Comparison of ENCODE assay signal across 17 mouse cellular contexts in genomic region chr16:67609116-67609515, GRCm38 (mm10). TPM values are rescaled to one million over a fixed set of nuclear protein-coding genes. Genes with fewer than 3 reads are reported as not detected.
"Had no signal": no experiment of that assay in that cellular context is flagged by ENCODE, and none has a peak within 500 bp of the region (broad histone marks: within the 10 kb centered on the region; RNA-seq: fewer than 3 reads in every experiment).

No protein-coding gene starts in this region.

- H3K27ac ChIP-seq: intestine, embryonic 15.5 days; kidney, embryonic 15.5 days; limb, embryonic 13.5 days; liver, embryonic 12.5 days; midbrain, embryonic 12.5 days; neural tube, embryonic 15.5 days had no signal

- ATAC-seq: intestine, embryonic 15.5 days; liver, embryonic 12.5 days had no signal

- H3K4me2 ChIP-seq: intestine, embryonic 15.5 days; kidney, embryonic 15.5 days; limb, embryonic 13.5 days; liver, embryonic 12.5 days; lung, embryonic 14.5 days; midbrain, embryonic 12.5 days; neural tube, embryonic 15.5 days had no signal

- H3K9me3 ChIP-seq: intestine, embryonic 15.5 days; kidney, embryonic 15.5 days; limb, embryonic 13.5 days; liver, embryonic 12.5 days; midbrain, embryonic 12.5 days; neural tube, embryonic 15.5 days had no signal

- DNase-seq: kidney, adult 18-20 months; kidney, postnatal 14 days; layer of hippocampus, postnatal 36 days; left cerebral cortex, postnatal 4 days; lung, embryonic 14.5 days; lung, postnatal 10 days; lung, postnatal 4 days; right cerebral cortex, postnatal 14 days; thymus, postnatal 36 days had no signal

- H3K9ac ChIP-seq: intestine, embryonic 15.5 days; kidney, embryonic 15.5 days; limb, embryonic 13.5 days; liver, embryonic 12.5 days; lung, embryonic 14.5 days; midbrain, embryonic 12.5 days; neural tube, embryonic 15.5 days had no signal

- H3K27me3 ChIP-seq: intestine, embryonic 15.5 days; kidney, embryonic 15.5 days; limb, embryonic 13.5 days; liver, embryonic 12.5 days; midbrain, embryonic 12.5 days; neural tube, embryonic 15.5 days had no signal

- H3K4me1 ChIP-seq: intestine, embryonic 15.5 days; kidney, embryonic 15.5 days; liver, embryonic 12.5 days had no signal

- H3K4me3 ChIP-seq: intestine, embryonic 15.5 days; kidney, embryonic 15.5 days; limb, embryonic 13.5 days; liver, embryonic 12.5 days; midbrain, embryonic 12.5 days; myocyte; neural tube, embryonic 15.5 days had no signal

- H3K36me3 ChIP-seq: intestine, embryonic 15.5 days; kidney, embryonic 15.5 days; limb, embryonic 13.5 days; liver, embryonic 12.5 days; midbrain, embryonic 12.5 days; neural tube, embryonic 15.5 days had no signal

RNA-seq across cellular contexts. Expression of gene Cadm2, which starts 11.6 kb away (rescaled TPM):
- polyA plus RNA-seq: liver, embryonic 16.5 days had no signal
